Comparison of ENCODE assay signal across 9 mouse cellular contexts in genomic region chr6:91617031-91617596, GRCm38 (mm10).
DNase-seq lines count a peak whose midpoint lies in the region; ATAC-seq and TF ChIP-seq lines count a peak whose summit lies in the region.
"Had no signal": no experiment of that assay in that cellular context is flagged by ENCODE, and none has a peak within 500 bp of the region (broad histone marks: within the 10 kb centered on the region; RNA-seq: fewer than 3 reads in every experiment).

No protein-coding gene starts in this region.

- H3K4me1 ChIP-seq in cortical plate, adult 2 months (ENCODE audit: control insufficient read depth, insufficient read depth, low read length) = no peaks in the 10 kb centered on the region
- H3K4me1 ChIP-seq in heart, embryonic 11.5 days (ENCODE audit: control insufficient read depth, insufficient read depth, low read length) = peaks cover 17% of the 10 kb centered on the region
- peaks cover 15% of the 10 kb centered on the region for H3K4me1 ChIP-seq in kidney, embryonic 16.5 days (ENCODE audit: insufficient read depth, low read length)
- peaks cover 13% of the 10 kb centered on the region; the same call in 1 of the 2 replicates for H3K4me1 ChIP-seq in stomach, embryonic 14.5 days (ENCODE audit: control insufficient read depth, insufficient read depth, low read length)

- TF ChIP-seq CTCF in cortical plate, adult 2 months (IDR thresholded peaks at IDR 0.05; ENCODE audit: extremely low read depth, insufficient read depth, low read length) = no peak

- DNase-seq in cerebellum, adult 11-12 months = no peak
- peak; percentile 70 for DNase-seq in liver
- DNase-seq in monocyte, adult 2 months (ENCODE audit: low read depth in 1 of 2, low spot score in 2 of 2) = peak; percentile 61

- WGBS in heart, embryonic 11.5 days (ENCODE audit: insufficient replicate concordance) = 2% methylated on average over 13 of the region's 13 CpGs
- WGBS in kidney, embryonic 16.5 days = 2% methylated on average over 13 of the region's 13 CpGs
- WGBS in stomach, embryonic 14.5 days = 2% methylated on average over 13 of the region's 13 CpGs

- H3K4me2 ChIP-seq in heart, embryonic 11.5 days = peak overlapping the region; percentile 60
- peak overlapping the region; percentile 60 for H3K4me2 ChIP-seq in kidney, embryonic 16.5 days (replicated peaks; ENCODE audit: low read depth, low read length)
- peak overlapping the region; percentile 51 for H3K4me2 ChIP-seq in stomach, embryonic 14.5 days (replicated peaks; ENCODE audit: low read depth, low read length)

- peak; percentile 71; the same call in 1 of the 2 replicates for ATAC-seq in cerebellum, adult (ENCODE audit: insufficient number of reproducible peaks, low FRiP score, low TSS enrichment)
- peak; percentile 84 for ATAC-seq in heart, embryonic 11.5 days (replicated peaks; ENCODE audit: insufficient number of reproducible peaks, low FRiP score, low TSS enrichment)
- peak; percentile 92 for ATAC-seq in kidney, embryonic 16.5 days (ENCODE audit: low FRiP score, low TSS enrichment)
- peak; percentile 90 for ATAC-seq in stomach, embryonic 14.5 days (ENCODE audit: insufficient number of reproducible peaks, insufficient read depth, low FRiP score, low read depth)
- ATAC-seq: Patski had no signal

- H3K27ac ChIP-seq in cortical plate, adult 2 months (ENCODE audit: insufficient read depth, low read length) = 0 out of 2 replicates have a peak overlapping the region, but pooled peaks have one; percentile 1
- H3K27ac ChIP-seq in heart, embryonic 11.5 days (ENCODE audit: low read depth, low read length) = peak overlapping the region; percentile 70
- H3K27ac ChIP-seq in kidney, embryonic 16.5 days (ENCODE audit: low read length) = peak overlapping the region; percentile 67
- H3K27ac ChIP-seq in stomach, embryonic 14.5 days (ENCODE audit: low read length) = peak overlapping the region; percentile 21; the same call in 1 of the 2 replicates

- H3K27me3 ChIP-seq in heart, embryonic 11.5 days (ENCODE audit: control insufficient read depth, insufficient read depth, low read length) = no peaks in the 10 kb centered on the region
- no peaks in the 10 kb centered on the region for H3K27me3 ChIP-seq in kidney, embryonic 16.5 days (ENCODE audit: insufficient read depth, low read length)
- no peaks in the 10 kb centered on the region for H3K27me3 ChIP-seq in stomach, embryonic 14.5 days (ENCODE audit: control insufficient read depth, insufficient read depth, low read length)
- H3K27me3 ChIP-seq: Patski had no signal

- TF ChIP-seq POLR2A in cortical plate, adult 2 months (IDR thresholded peaks at IDR 0.05; ENCODE audit: extremely low read depth, insufficient read depth, low read length) = peak; percentile 56; the same call in 1 of the 2 replicates

- no peaks in the 10 kb centered on the region for H3K9me3 ChIP-seq in heart, embryonic 11.5 days (replicated peaks; ENCODE audit: control insufficient read depth, low read length)
- H3K9me3 ChIP-seq in kidney, embryonic 16.5 days (ENCODE audit: low read length) = peaks cover 6% of the 10 kb centered on the region; the same call in 1 of the 2 replicates
- no peaks in the 10 kb centered on the region for H3K9me3 ChIP-seq in stomach, embryonic 14.5 days (ENCODE audit: control insufficient read depth, low read depth, low read length)

- peak overlapping the region; percentile 52; the same call in 1 of the 2 replicates for H3K9ac ChIP-seq in heart, embryonic 11.5 days (ENCODE audit: low read depth, low read length)
- H3K9ac ChIP-seq in kidney, embryonic 16.5 days (replicated peaks; ENCODE audit: low read length) = peak overlapping the region; percentile 67
- H3K9ac ChIP-seq in stomach, embryonic 14.5 days (replicated peaks; ENCODE audit: low read depth, low read length) = peak overlapping the region; percentile 46

- H3K4me3 ChIP-seq in cortical plate, adult 2 months (ENCODE audit: insufficient read depth, low read length) = no peak overlapping the region
- peak overlapping the region; percentile 32 for H3K4me3 ChIP-seq in heart, embryonic 11.5 days (ENCODE audit: low read depth, low read length)
- peak overlapping the region; percentile 41 for H3K4me3 ChIP-seq in kidney, embryonic 16.5 days (ENCODE audit: low read length)
- peak overlapping the region; percentile 26 for H3K4me3 ChIP-seq in stomach, embryonic 14.5 days (ENCODE audit: low read depth, low read length)

- H3K36me3 ChIP-seq in heart, embryonic 11.5 days (ENCODE audit: control insufficient read depth, insufficient read depth, low read length) = no peaks in the 10 kb centered on the region
- H3K36me3 ChIP-seq in kidney, embryonic 16.5 days (ENCODE audit: insufficient read depth, low read length) = no peaks in the 10 kb centered on the region
- no peaks in the 10 kb centered on the region for H3K36me3 ChIP-seq in stomach, embryonic 14.5 days (ENCODE audit: control insufficient read depth, insufficient read depth, low read length)

Comparison
In these comparisons a context has a peak if more than half of its experiments do, and no peak if none do; other contexts are left out.
1. H3K27ac ChIP-seq: peak in every context shown above with its lines; median percentile 70 in heart, embryonic 11.5 days; 67 in kidney, embryonic 16.5 days; 21 in stomach, embryonic 14.5 days; 1 in cortical plate, adult 2 months.